Mouse (Mus musculus): ENCODE data around the gene Ogn. TPM values are rescaled to one million over a fixed set of nuclear protein-coding genes. Genes with fewer than 3 reads are reported as not detected.

Ogn gene
- polyA plus RNA-seq, 1 experiment from 2014 or later: 4.1 TPM

GRCm38 (mm10) chr13:49653180-49653541 lies 45.3 kb downstream of the Ogn start:
- peak; percentile 54 for ATAC-seq (ENCODE audit: low read depth)
- Histone ChIP-seq H3K27ac (ENCODE audit: low read length) (peak overlapping the region; percentile 71), H3K27me3 (ENCODE audit: control insufficient read depth, insufficient read depth, low read depth, low read length) (no peaks in the 10 kb centered on the region), H3K9ac (ENCODE audit: low read depth, low read length) (peak overlapping the region; percentile 65), H3K36me3 (ENCODE audit: control insufficient read depth, insufficient read depth) (no peaks in the 10 kb centered on the region), H3K4me1 (ENCODE audit: control insufficient read depth, low read depth, low read length) (peaks cover 13% of the 10 kb centered on the region), H3K4me3 (ENCODE audit: low read depth, low read length) (peak overlapping the region; percentile 84), H3K9me3 (replicated peaks; ENCODE audit: control insufficient read depth, low read length) (no peaks in the 10 kb centered on the region), H3K4me2 (ENCODE audit: low read depth, low read length) (peak overlapping the region; percentile 98)
- WGBS (ENCODE audit: insufficient replicate concordance): under 1% methylated on average over 16 of the region's 16 CpGs

Other genes starting within 250 kb of the Ogn start
- 6.6 and 6.8 TPM in 2 replicates for gene Ippk, start 186.8 kb upstream of the Ogn start, polyA plus RNA-seq (2015; fragmentation: Nextera tagmentation; extraction: Ambion mirVana)
- 0.62 and 0.68 TPM in 2 replicates for gene Tes3-ps, start 114.7 kb upstream of the Ogn start, polyA plus RNA-seq (2015; fragmentation: Nextera tagmentation; extraction: Ambion mirVana)
- gene Ecm2, start 103.2 kb upstream of the Ogn start, polyA plus RNA-seq (2015; fragmentation: Nextera tagmentation; extraction: Ambion mirVana): 0.36 and 0.38 TPM in 2 replicates
- 1.4 and 1.5 TPM in 2 replicates for gene Aspn, start 63.6 kb upstream of the Ogn start, polyA plus RNA-seq (2015; fragmentation: Nextera tagmentation; extraction: Ambion mirVana)
- gene Omd, start 25.6 kb upstream of the Ogn start, polyA plus RNA-seq (2015; fragmentation: Nextera tagmentation; extraction: Ambion mirVana): 0.39 and 0.67 TPM in 2 replicates
- 18.2 and 21.0 TPM in 2 replicates for gene Cenpp, start 44.7 kb downstream of the Ogn start, polyA plus RNA-seq (2015; fragmentation: Nextera tagmentation; extraction: Ambion mirVana)
- gene Nol8, start 45.0 kb downstream of the Ogn start, polyA plus RNA-seq (2015; fragmentation: Nextera tagmentation; extraction: Ambion mirVana): 5.4 and 5.5 TPM in 2 replicates
- 48.3 and 50.2 TPM in 2 replicates for gene Iars, start 74.1 kb downstream of the Ogn start, polyA plus RNA-seq (2015; fragmentation: Nextera tagmentation; extraction: Ambion mirVana)
- not detected in 2 replicates for gene Gm30302, start 191.0 kb downstream of the Ogn start, polyA plus RNA-seq (2015; fragmentation: Nextera tagmentation; extraction: Ambion mirVana)

Data from liver, embryonic 16.5 days (tissue).